Mouse (Mus musculus): ENCODE results near the gene Olfr476. TPM values are rescaled to one million over a fixed set of nuclear protein-coding genes. Genes with fewer than 3 reads are reported as not detected.

Olfr476 gene
- polyA plus RNA-seq (2012; rRNA removed): not detected in 2 replicates

GRCm38 (mm10) chr7:107964503-107964902 lies at the start of gene Olfr476:
Gene Olfr476 (plus strand): TSS chr7:107964803.

DNA sequence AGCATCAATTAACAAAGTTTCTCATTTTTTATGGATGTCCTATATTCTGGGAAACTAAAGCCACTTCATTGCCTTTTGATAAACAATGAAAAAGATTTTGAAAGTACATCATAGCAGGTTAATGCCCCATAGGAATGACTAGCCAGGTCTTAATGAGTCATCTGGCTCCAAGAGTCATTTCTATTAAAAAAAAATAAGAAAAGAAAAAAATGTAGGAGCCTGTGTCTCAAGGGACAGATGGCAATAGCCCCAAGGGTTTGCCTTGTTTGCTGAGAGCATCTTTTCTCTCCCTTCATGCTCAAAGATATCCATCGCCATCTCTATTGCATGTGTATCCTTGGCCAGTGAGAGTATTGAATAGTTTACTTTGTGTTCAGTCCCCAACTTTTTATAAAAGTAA lies 34.5 kb upstream of the Olfr476 start, which contains the start of gene Olfr473:
Gene Olfr473, plus strand, starts transcription at position 301 of the 400 bp plus-strand sequence.

GRCm38 (mm10) chr7:107954343-107954742 lies 10.3 kb upstream of the Olfr476 start, which contains the start of gene Olfr474:
Gene Olfr474 (plus strand): TSS chr7:107954643.

GRCm38 (mm10) chr7:107986393-107986792 lies 21.8 kb downstream of the Olfr476 start, which contains the start of gene Olfr477:
Gene Olfr477 (plus strand): TSS chr7:107986693.

Other genes with a start within 250 kb of the Olfr476 start
- gene Cyb5r2, start 206.8 kb upstream of the Olfr476 start, polyA plus RNA-seq (2012; rRNA removed): 0.16 and 0.24 TPM in 2 replicates
- gene Ovch2, start 163.6 kb upstream of the Olfr476 start, polyA plus RNA-seq (2012; rRNA removed): not detected in 2 replicates
- not detected in 2 replicates for gene Olfr467, start 152.5 kb upstream of the Olfr476 start, polyA plus RNA-seq (2012; rRNA removed)
- not detected in 2 replicates for gene Olfr469, start 139.3 kb upstream of the Olfr476 start, polyA plus RNA-seq (2012; rRNA removed)
- gene Olfr470, start 117.3 kb upstream of the Olfr476 start, polyA plus RNA-seq (2012; rRNA removed): not detected in 2 replicates
- gene Olfr472, start 66.9 kb upstream of the Olfr476 start, polyA plus RNA-seq (2012; rRNA removed): not detected in 2 replicates
- not detected in 2 replicates for gene Olfr473, start 34.4 kb upstream of the Olfr476 start, polyA plus RNA-seq (2012; rRNA removed)
- gene Olfr474, start 10.2 kb upstream of the Olfr476 start, polyA plus RNA-seq (2012; rRNA removed): not detected in 2 replicates
- gene Olfr477, start 21.9 kb downstream of the Olfr476 start, polyA plus RNA-seq (2012; rRNA removed): not detected in 2 replicates
- gene Olfr478, start 69.2 kb downstream of the Olfr476 start, polyA plus RNA-seq (2012; rRNA removed): not detected in 2 replicates
- not detected in 2 replicates for gene Olfr479, start 85.9 kb downstream of the Olfr476 start, polyA plus RNA-seq (2012; rRNA removed)
- gene Olfr480, start 102.5 kb downstream of the Olfr476 start, polyA plus RNA-seq (2012; rRNA removed): not detected in 2 replicates
- not detected in 2 replicates for gene Olfr481, start 115.1 kb downstream of the Olfr476 start, polyA plus RNA-seq (2012; rRNA removed)
- not detected in 2 replicates for gene Olfr482, start 132.8 kb downstream of the Olfr476 start, polyA plus RNA-seq (2012; rRNA removed)
- gene Olfr483, start 136.0 kb downstream of the Olfr476 start, polyA plus RNA-seq (2012; rRNA removed): not detected in 2 replicates
- gene Olfr484, start 162.6 kb downstream of the Olfr476 start, polyA plus RNA-seq (2012; rRNA removed): not detected in 2 replicates
- gene Olfr485, start 195.1 kb downstream of the Olfr476 start, polyA plus RNA-seq (2012; rRNA removed): not detected in 2 replicates
- gene Olfr486, start 207.9 kb downstream of the Olfr476 start, polyA plus RNA-seq (2012; rRNA removed): not detected in 2 replicates
- not detected in 2 replicates for gene Olfr487, start 249.8 kb downstream of the Olfr476 start, polyA plus RNA-seq (2012; rRNA removed)